Mouse (Mus musculus) lung, postnatal 0 days (tissue): ENCODE measurements around the gene Hacl1. TPM values are rescaled to one million over a fixed set of nuclear protein-coding genes. Genes with fewer than 3 reads are reported as not detected.

Experiments
- ATAC-seq: fragments of 200-750 bp; cut with Nextera tagmentation; 2 replicates; pipeline ENCODE4 v1.8.0; 2017; ENCODE audit warnings: moderate library complexity
- DNase-seq: peaks from one replicate; pipeline ENCODE4 v3.0.0-alpha.2; 2016; ENCODE audit warnings: low spot score
- H3K27ac ChIP-seq: fragments of 300-500 bp; sonication (generic); 2 replicates; pipeline ENCODE4 v1.5.1; 2014; ENCODE audit warnings: antibody characterized with exemption, mild to moderate bottlenecking, low read length, mixed read lengths
- H3K27me3 ChIP-seq: fragments of 300-500 bp; sonication (generic); replicated peaks from 2 replicates; pipeline ENCODE4 v1.6.1; 2014; ENCODE audit warnings: low read length, mixed read lengths; ENCODE audit not compliant: insufficient read depth
- H3K36me3 ChIP-seq: fragments of 300-500 bp; sonication (generic); 2 replicates; pipeline ENCODE4 v1.6.1; 2014; ENCODE audit warnings: low read length, mixed read lengths; ENCODE audit not compliant: insufficient read depth
- H3K4me1 ChIP-seq: fragments of 300-500 bp; sonication (generic); 2 replicates; pipeline ENCODE4 v1.6.1; 2014; ENCODE audit warnings: antibody characterized with exemption, low read depth, low read length, mixed read lengths; ENCODE audit not compliant: insufficient read depth
- H3K4me2 ChIP-seq: fragments of 300-500 bp; sonication (generic); replicated peaks from 2 replicates; pipeline ENCODE4 v1.6.1; 2014; ENCODE audit warnings: low read depth, mild to moderate bottlenecking, low read length, moderate library complexity, mixed read lengths
- H3K4me3 ChIP-seq: fragments of 300-500 bp; sonication (generic); 2 replicates; pipeline ENCODE4 v1.5.1; 2014; ENCODE audit warnings: low read depth, low read length
- H3K9ac ChIP-seq: fragments of 300-500 bp; sonication (generic); replicated peaks from 2 replicates; pipeline ENCODE4 v1.6.1; 2014; ENCODE audit warnings: low read depth, mild to moderate bottlenecking
- H3K9me3 ChIP-seq: fragments of 300-500 bp; sonication (generic); 2 replicates; pipeline ENCODE4 v1.6.1; 2016; ENCODE audit warnings: low read length, mixed read lengths
- CTCF ChIP-seq: IDR thresholded peaks from 2 replicates; pipeline ENCODE4 v1.5.1; 2016; ENCODE audit warnings: antibody characterized with exemption, mild to moderate bottlenecking
- EP300 ChIP-seq: IDR thresholded peaks from 2 replicates; pipeline ENCODE4 v1.6.1; 2016; ENCODE audit warnings: antibody characterized with exemption, mild to moderate bottlenecking, control low read depth
- WGBS: fragments of 180-500 bp; shearing (Covaris S2); extraction: QIAGEN DNeasy Blood & Tissue Kit; methylation state at CpG from one replicate; pipeline ENCODE4 v1.1.7; 2014; 5-methylcytosine and 5-hydroxymethylcytosine counted together
- polyA plus RNA-seq: library from polyadenylated mRNA; unstranded; fragments of >200 nt; fragmentation: Nextera tagmentation; extraction: Ambion mirVana; gene quantifications from 2 replicates; pipeline ENCODE4 v1.2.1, GENCODE M21; 2015

Gene Hacl1
- polyA plus RNA-seq, 1 experiment from 2014 or later: 13.2 TPM

DNA sequence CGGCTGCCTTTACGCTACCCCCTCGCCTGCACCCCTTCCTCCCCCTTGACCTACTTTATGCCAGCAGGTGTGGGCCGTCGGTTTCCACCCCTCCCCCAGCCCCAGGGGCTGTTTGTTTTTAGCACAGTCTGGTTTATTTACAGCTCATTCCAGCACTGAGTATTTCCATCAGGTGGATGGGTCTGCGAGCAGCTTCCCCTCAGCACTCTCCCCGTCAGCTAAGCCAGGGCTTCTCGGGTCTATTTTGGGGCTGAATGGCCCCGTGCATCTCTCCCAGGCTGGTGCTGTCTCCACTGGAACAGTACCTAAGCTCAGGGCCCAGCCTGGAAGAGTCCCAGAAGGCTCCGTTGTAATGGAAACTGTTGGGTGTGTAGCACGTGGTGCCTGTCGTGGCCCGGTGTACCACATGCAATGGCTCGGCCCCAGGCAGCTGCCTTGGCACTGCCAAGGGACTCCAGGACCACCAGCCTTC, 85.1 kb downstream of the Hacl1 start:
- TF ChIP-seq EP300 (no peak), CTCF (no peak)
- no peak overlapping the region for H3K4me2 ChIP-seq
- H3K27me3 ChIP-seq: no peaks in the 10 kb centered on the region
- no peaks in the 10 kb centered on the region for H3K9me3 ChIP-seq
- H3K4me3 ChIP-seq: no peak overlapping the region
- no peak overlapping the region for H3K9ac ChIP-seq
- H3K4me1 ChIP-seq: no peaks in the 10 kb centered on the region
- WGBS: 45% methylated on average over 14 of the region's 14 CpGs
- no peak overlapping the region for H3K27ac ChIP-seq
- ATAC-seq (peak; percentile 34; the same call in 1 of the 2 replicates), DNase-seq (peak; percentile 36)
- no peaks in the 10 kb centered on the region for H3K36me3 ChIP-seq

DNA sequence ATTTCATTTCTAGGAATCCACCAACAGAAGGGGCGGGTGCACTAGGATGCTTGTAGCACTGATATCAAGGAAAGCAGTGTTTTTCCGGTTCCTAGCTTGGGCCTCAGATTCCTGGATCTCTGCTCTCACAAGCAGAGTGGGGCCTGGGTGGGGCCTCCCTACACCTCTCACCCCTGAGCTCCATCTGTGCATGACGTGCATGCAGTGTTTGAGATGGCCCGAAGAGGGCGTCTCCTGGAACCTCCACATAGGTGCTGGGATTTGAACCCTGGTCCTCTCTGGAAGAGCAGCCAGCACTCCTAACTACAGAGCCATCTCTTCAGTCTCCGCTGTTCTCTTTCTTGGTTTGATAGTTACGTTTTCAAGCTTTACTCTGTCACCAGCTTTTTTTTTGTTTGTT, 86.1 kb downstream of the Hacl1 start:
- Histone ChIP-seq H3K4me3 (no peak overlapping the region), H3K27ac (no peak overlapping the region), H3K27me3 (no peaks in the 10 kb centered on the region), H3K4me2 (no peak overlapping the region), H3K4me1 (no peaks in the 10 kb centered on the region), H3K9me3 (no peaks in the 10 kb centered on the region), H3K9ac (no peak overlapping the region), H3K36me3 (no peaks in the 10 kb centered on the region)
- DNase-seq: no peak
- no peak for TF ChIP-seq CTCF
- TF ChIP-seq EP300: no peak
- ATAC-seq: no peak
- 86% methylated on average over 7 of the region's 7 CpGs for WGBS

Other genes starting within 250 kb of the Hacl1 start
- 37.9 and 38.4 TPM in 2 replicates for gene Sh3bp5, start 205.2 kb downstream of the Hacl1 start, polyA plus RNA-seq
- 10.0 and 11.3 TPM in 2 replicates for gene Eaf1, start 146.9 kb downstream of the Hacl1 start, polyA plus RNA-seq
- gene Mettl6, start 146.2 kb downstream of the Hacl1 start, polyA plus RNA-seq: 40.9 and 49.1 TPM in 2 replicates
- gene Colq, start 49.9 kb downstream of the Hacl1 start, polyA plus RNA-seq: 1.1 and 1.4 TPM in 2 replicates
- 1.7 and 1.9 TPM in 2 replicates for gene Gm49387, start 408 bp downstream of the Hacl1 start, polyA plus RNA-seq
- gene Btd, start 258 bp downstream of the Hacl1 start, polyA plus RNA-seq: 27.8 and 28.2 TPM in 2 replicates
- 3.7 and 3.8 TPM in 2 replicates for gene Ankrd28, start 189.4 kb upstream of the Hacl1 start, polyA plus RNA-seq